Mouse (Mus musculus) retina, embryonic 14.5 days (tissue): ENCODE data around the gene Pfdn2.
A peak's percentile ranks its signal among the peaks of the same experiment; 100 is the strongest.
"Not testable (repeated sequence)": the region's sequence is repeated elsewhere in the genome, so short reads cannot be mapped to it uniquely, and the experiment has no call there.

ENCODE experiments used
- DNase-seq: peaks from one replicate; pipeline ENCODE4 v3.0.0-alpha.2; 2015; ENCODE audit warnings: low spot score

The Pfdn2 gene

GRCm38 (mm10) chr1:171345225-171346094, at the start of gene Pfdn2, which contains the start of gene Nit1:
Gene Pfdn2, plus strand, starts transcription at chr1:171345670.
Gene Nit1, minus strand, starts transcription at chr1:171345646.
- peak; percentile 92 for DNase-seq

- DNase-seq, result no peak
These were observed 47.2 kb upstream of the Pfdn2 start for GRCm38 (mm10) chr1:171298226-171298625.

GRCm38 (mm10) chr1:171306157-171306556, 39.3 kb upstream of the Pfdn2 start:
- not testable (repeated sequence) for DNase-seq

GRCm38 (mm10) chr1:171309321-171309720, 36.1 kb upstream of the Pfdn2 start:
- DNase-seq, result no peak

GRCm38 (mm10) chr1:171319748-171320147, 25.7 kb upstream of the Pfdn2 start:
- no peak for DNase-seq

GRCm38 (mm10) chr1:171320151-171320550, 25.3 kb upstream of the Pfdn2 start:
- DNase-seq, result no peak

- peak; percentile 76 for DNase-seq
These were observed 24.1 kb upstream of the Pfdn2 start for GRCm38 (mm10) chr1:171321415-171321814.

- DNase-seq, result no peak
These were observed 23.5 kb upstream of the Pfdn2 start for GRCm38 (mm10) chr1:171322012-171322411.

GRCm38 (mm10) chr1:171325571-171325970, 19.9 kb upstream of the Pfdn2 start:
- no peak for DNase-seq

- not testable (repeated sequence) for DNase-seq
These were observed 18.9 kb upstream of the Pfdn2 start for GRCm38 (mm10) chr1:171326588-171326987.

GRCm38 (mm10) chr1:171328244-171328643, 17.2 kb upstream of the Pfdn2 start:
- DNase-seq, result no peak

GRCm38 (mm10) chr1:171328839-171329432, 16.5 kb upstream of the Pfdn2 start, which contains the start of gene Dedd:
Gene Dedd, plus strand, starts transcription at chr1:171329145.
- peak; percentile 89 for DNase-seq

GRCm38 (mm10) chr1:171329433-171330215, 15.8 kb upstream of the Pfdn2 start:
- DNase-seq, result peak; percentile 88

GRCm38 (mm10) chr1:171330216-171330560, 15.3 kb upstream of the Pfdn2 start:
- DNase-seq, result no peak

- DNase-seq, result no peak
These were observed 2.9 kb upstream of the Pfdn2 start for GRCm38 (mm10) chr1:171342262-171343207.

GRCm38 (mm10) chr1:171343922-171344677, 1.4 kb upstream of the Pfdn2 start:
- DNase-seq, result peak; percentile 16

GRCm38 (mm10) chr1:171344715-171345114, 755 bp upstream of the Pfdn2 start:
- no peak for DNase-seq

GRCm38 (mm10) chr1:171346095-171346450, 603 bp downstream of the Pfdn2 start:
- DNase-seq, result no peak

- DNase-seq, result no peak
These were observed 3.2 kb downstream of the Pfdn2 start for GRCm38 (mm10) chr1:171348665-171349064.

GRCm38 (mm10) chr1:171349210-171349609, 3.7 kb downstream of the Pfdn2 start:
- no peak for DNase-seq
